Mouse (Mus musculus): Measurements from ENCODE around the gene Stk11ip. TPM values are rescaled to one million over a fixed set of nuclear protein-coding genes. Genes with fewer than 3 reads are reported as not detected.

Stk11ip gene
- polyA plus RNA-seq, 1 experiment: not detected

DNA sequence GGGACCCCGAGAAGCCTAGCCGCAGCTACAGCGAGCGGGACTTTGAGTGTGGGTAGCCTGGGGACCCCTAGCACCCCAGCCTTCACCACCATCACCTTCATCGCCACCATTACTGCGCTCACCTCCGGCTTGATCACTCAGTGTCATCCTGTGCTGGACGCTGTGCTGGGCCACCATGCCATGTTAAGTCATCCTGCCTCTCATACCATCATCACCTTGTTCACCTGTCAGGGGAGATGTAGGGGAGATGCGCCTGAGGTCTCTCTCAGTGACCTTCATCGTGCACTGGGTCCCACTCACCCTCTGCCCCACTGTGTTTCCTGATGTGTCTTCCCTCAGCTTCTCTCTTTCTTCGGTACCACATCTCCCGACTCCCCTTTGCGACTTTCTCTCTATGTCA is 26.0 kb downstream of the Stk11ip start:
- Histone ChIP-seq H3K27ac (ENCODE audit: insufficient read depth, low read depth, low read length) (no peak overlapping the region), H3K4me3 (ENCODE audit: insufficient read depth, low read depth, low read length) (peak overlapping the region; percentile 97), H3K4me1 (ENCODE audit: control insufficient read depth, insufficient read depth, low read length) (peaks cover 50% of the 10 kb centered on the region)
- TF ChIP-seq CTCF (IDR thresholded peaks at IDR 0.05; ENCODE audit: insufficient read depth, low read depth, low read length) (no peak), POLR2A (IDR thresholded peaks at IDR 0.05; ENCODE audit: insufficient read depth, low read depth, low read length) (no peak)
- 94% methylated on average over 13 of the region's 13 CpGs for WGBS

- Histone ChIP-seq H3K4me3 (ENCODE audit: insufficient read depth, low read depth, low read length) (no peak overlapping the region), H3K27ac (ENCODE audit: insufficient read depth, low read depth, low read length) (no peak overlapping the region), H3K4me1 (ENCODE audit: control insufficient read depth, insufficient read depth, low read length) (peaks cover 50% of the 10 kb centered on the region)
- 100% methylated on average over 3 of the region's 3 CpGs for WGBS
- TF ChIP-seq POLR2A (IDR thresholded peaks at IDR 0.05; ENCODE audit: insufficient read depth, low read depth, low read length) (no peak), CTCF (IDR thresholded peaks at IDR 0.05; ENCODE audit: insufficient read depth, low read depth, low read length) (no peak)
Observed at GRCm38 (mm10) chr1:75548083-75548482, 26.8 kb downstream of the Stk11ip start.

DNA sequence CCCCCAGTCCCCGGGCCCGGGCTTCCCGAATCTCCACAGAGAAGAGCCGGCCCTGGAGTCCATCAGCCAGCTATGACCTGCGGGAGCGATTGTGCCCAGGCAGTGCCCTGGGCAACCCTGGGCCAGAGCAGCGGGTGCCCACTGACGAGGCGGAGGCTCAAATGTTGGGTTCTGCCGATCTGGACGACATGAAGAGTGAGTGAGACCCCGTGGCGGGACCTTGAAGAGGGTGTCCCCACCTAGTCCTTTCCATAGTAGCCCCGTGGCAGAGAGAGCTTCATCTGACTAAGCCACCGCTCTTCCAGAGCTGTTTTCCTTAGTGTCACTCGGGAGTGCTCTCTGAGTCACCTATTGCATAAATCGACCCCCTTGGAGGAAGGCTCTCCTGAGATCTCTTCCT is 27.5 kb downstream of the Stk11ip start:
- TF ChIP-seq CTCF (IDR thresholded peaks at IDR 0.05; ENCODE audit: insufficient read depth, low read depth, low read length) (no peak), POLR2A (IDR thresholded peaks at IDR 0.05; ENCODE audit: insufficient read depth, low read depth, low read length) (no peak)
- 77% methylated on average over 17 of the region's 17 CpGs for WGBS
- Histone ChIP-seq H3K27ac (ENCODE audit: insufficient read depth, low read depth, low read length) (no peak overlapping the region), H3K4me3 (ENCODE audit: insufficient read depth, low read depth, low read length) (no peak overlapping the region), H3K4me1 (ENCODE audit: control insufficient read depth, insufficient read depth, low read length) (peaks cover 50% of the 10 kb centered on the region)

DNA sequence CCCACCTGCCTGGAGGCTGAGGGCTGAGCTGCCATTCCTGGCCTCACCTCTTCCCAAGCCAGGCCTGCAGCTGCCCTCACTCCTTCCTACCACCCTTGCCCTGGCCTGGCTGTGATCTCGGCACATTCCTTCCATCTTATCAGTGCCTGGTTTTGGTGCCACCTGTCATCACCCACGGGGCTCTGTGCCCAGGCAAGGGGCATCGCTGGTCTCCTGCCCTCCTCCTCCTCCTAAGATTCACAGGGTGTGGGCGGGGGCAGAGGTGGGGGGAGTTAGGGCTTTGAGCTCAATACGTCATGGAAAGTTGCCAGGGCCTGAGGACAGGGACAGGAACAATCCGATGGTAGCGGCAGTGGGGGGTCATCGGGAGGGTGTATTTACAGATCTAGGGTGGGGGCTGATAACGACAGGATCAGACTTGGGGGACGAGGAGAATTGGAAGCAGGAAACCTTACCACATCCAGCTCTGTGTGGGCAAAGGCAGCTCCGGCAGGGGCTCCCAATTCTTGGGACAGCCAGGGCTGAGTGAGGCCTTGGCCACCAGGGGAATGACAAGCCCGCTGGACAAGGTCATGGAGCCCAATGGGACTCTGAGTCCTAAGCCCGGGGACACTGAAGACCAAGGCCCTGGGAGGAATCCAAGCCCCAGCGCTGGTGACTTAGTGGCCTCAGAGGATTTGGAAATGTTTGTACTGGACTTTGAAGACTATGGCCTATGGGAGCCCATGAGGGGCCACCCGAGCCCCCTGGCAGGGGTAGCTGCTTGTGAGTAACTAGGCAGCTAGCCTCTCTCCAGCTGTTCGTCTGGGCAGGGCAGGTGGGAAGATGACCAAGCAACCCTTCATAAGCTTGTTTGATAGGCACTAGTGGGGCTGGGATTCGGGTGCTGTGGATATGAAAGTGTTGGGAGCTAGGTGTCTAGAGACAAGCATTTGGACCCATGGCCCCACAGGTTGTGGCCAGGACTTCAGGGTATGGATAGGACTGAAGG is 28.3 kb downstream of the Stk11ip start:
- Histone ChIP-seq H3K27ac (ENCODE audit: insufficient read depth, low read depth, low read length) (no peak overlapping the region), H3K4me1 (ENCODE audit: control insufficient read depth, insufficient read depth, low read length) (peaks cover 50% of the 10 kb centered on the region), H3K4me3 (ENCODE audit: insufficient read depth, low read depth, low read length) (no peak overlapping the region)
- no peak for TF ChIP-seq POLR2A (IDR thresholded peaks at IDR 0.05; ENCODE audit: insufficient read depth, low read depth, low read length)
- TF ChIP-seq CTCF (IDR thresholded peaks at IDR 0.05; ENCODE audit: insufficient read depth, low read depth, low read length): no peak
- WGBS: 63% methylated on average over 17 of the region's 17 CpGs

DNA sequence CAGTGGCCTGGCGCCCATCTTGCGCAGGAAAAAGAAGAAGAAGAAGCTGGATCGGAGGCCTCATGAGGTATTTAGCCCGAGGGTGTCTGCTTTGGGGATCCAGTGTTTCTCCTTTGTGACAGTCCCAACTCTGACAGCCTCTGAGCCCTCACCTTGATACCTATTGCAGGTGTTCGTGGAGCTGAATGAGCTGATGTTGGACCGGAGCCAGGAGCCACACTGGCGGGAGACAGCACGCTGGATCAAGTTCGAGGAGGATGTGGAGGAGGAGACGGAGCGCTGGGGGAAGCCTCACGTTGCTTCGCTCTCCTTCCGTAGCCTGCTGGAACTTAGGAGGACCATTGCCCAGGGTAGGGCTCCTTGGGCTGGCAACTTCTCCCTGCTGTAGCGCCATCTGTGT is 29.3 kb downstream of the Stk11ip start:
- Histone ChIP-seq H3K27ac (ENCODE audit: insufficient read depth, low read depth, low read length) (no peak overlapping the region), H3K4me1 (ENCODE audit: control insufficient read depth, insufficient read depth, low read length) (peaks cover 45% of the 10 kb centered on the region), H3K4me3 (ENCODE audit: insufficient read depth, low read depth, low read length) (no peak overlapping the region)
- TF ChIP-seq CTCF (IDR thresholded peaks at IDR 0.05; ENCODE audit: insufficient read depth, low read depth, low read length): no peak
- TF ChIP-seq POLR2A (IDR thresholded peaks at IDR 0.05; ENCODE audit: insufficient read depth, low read depth, low read length): no peak
- 66% methylated on average over 15 of the region's 15 CpGs for WGBS

- peaks cover 34% of the 10 kb centered on the region for H3K4me1 ChIP-seq (ENCODE audit: control insufficient read depth, insufficient read depth, low read length)
- WGBS: 84% methylated on average over 7 of the region's 7 CpGs
- H3K4me3 ChIP-seq (ENCODE audit: insufficient read depth, low read depth, low read length): no peak overlapping the region
- no peak overlapping the region for H3K27ac ChIP-seq (ENCODE audit: insufficient read depth, low read depth, low read length)
- no peak for TF ChIP-seq POLR2A (IDR thresholded peaks at IDR 0.05; ENCODE audit: insufficient read depth, low read depth, low read length)
- no peak for TF ChIP-seq CTCF (IDR thresholded peaks at IDR 0.05; ENCODE audit: insufficient read depth, low read depth, low read length)
Observed at GRCm38 (mm10) chr1:75555680-75556079, 34.4 kb downstream of the Stk11ip start.

DNA sequence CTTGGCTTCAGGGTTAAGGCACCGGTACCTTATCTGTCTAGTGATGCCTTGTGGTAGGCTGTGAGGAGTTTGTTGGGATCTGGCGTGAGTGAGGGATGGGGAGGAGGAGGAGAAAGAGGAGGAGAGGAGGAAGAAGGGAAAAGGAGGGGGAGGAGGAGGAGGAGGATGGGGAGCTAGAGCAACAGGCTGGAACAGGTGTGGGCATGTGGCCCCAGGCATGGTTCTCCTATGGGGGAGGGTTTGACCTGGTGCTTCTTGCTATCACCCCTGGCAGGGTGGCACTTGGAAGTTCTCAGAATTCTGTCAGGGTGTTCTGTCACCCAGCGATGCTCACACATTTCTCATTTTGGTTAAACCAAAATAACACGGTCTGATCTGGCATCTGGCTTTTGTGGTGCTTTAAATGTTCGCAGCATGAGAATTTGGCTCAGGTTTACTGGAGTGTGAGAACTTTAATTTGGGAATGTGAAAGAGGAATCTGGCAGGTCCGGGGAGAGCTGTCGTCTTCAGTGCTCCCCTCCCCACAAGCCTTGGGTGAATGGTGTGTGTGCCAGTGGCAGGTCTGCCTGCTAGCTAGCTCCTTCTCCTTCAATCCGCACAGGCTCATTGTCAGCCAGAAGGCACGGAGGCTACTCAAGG is 34.9 kb downstream of the Stk11ip start:
- no peak overlapping the region for H3K27ac ChIP-seq (ENCODE audit: insufficient read depth, low read depth, low read length)
- TF ChIP-seq POLR2A (IDR thresholded peaks at IDR 0.05; ENCODE audit: insufficient read depth, low read depth, low read length) (no peak), CTCF (IDR thresholded peaks at IDR 0.05; ENCODE audit: insufficient read depth, low read depth, low read length) (no peak)
- WGBS: 71% methylated on average over 9 of the region's 9 CpGs
- peaks cover 31% of the 10 kb centered on the region for H3K4me1 ChIP-seq (ENCODE audit: control insufficient read depth, insufficient read depth, low read length)
- no peak overlapping the region for H3K4me3 ChIP-seq (ENCODE audit: insufficient read depth, low read depth, low read length)

DNA sequence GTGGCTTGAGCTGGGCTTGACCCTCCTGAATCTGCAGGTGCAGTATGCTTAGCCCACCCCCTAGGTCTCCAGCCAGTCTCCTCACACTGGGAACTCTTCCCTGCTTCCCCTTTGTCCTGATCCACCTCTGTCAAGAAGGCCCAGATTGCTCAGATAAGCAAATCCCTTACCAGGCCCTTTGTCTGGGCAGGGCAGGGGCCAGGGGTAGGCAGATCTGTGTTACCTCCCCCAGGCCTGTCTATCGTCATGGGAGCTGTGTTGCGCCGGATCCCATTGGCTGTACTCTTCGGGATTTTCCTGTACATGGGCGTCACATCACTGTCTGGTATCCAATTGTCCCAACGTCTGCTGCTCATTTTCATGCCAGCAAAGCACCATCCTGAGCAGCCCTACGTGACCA is 35.7 kb downstream of the Stk11ip start:
- Histone ChIP-seq H3K27ac (ENCODE audit: insufficient read depth, low read depth, low read length) (no peak overlapping the region), H3K4me1 (ENCODE audit: control insufficient read depth, insufficient read depth, low read length) (peaks cover 29% of the 10 kb centered on the region), H3K4me3 (ENCODE audit: insufficient read depth, low read depth, low read length) (no peak overlapping the region)
- no peak for TF ChIP-seq POLR2A (IDR thresholded peaks at IDR 0.05; ENCODE audit: insufficient read depth, low read depth, low read length)
- no peak for TF ChIP-seq CTCF (IDR thresholded peaks at IDR 0.05; ENCODE audit: insufficient read depth, low read depth, low read length)
- WGBS: 96% methylated on average over 7 of the region's 7 CpGs

All from olfactory bulb, adult 2 months (tissue).